Mouse (Mus musculus) right cerebral cortex, postnatal 4 days (tissue): Measurements from ENCODE around the gene Ptprh.

Experiments
- DNase-seq: peaks from one replicate; pipeline ENCODE4 v3.0.0-alpha.2; 2022

Gene Ptprh

GRCm38 (mm10) chr7:4499034-4499433 is 104.8 kb downstream of the Ptprh start:
- no peak for DNase-seq
